Mouse (Mus musculus) CH12.LX (cell line): ENCODE results near the gene Fbxl17. TPM values are rescaled to one million over a fixed set of nuclear protein-coding genes. Genes with fewer than 3 reads are reported as not detected.

Experiments used
- DNase-seq: peaks from one replicate; pipeline ENCODE4 v3.0.0-alpha.2; 2013; ENCODE audit errors: extremely low read depth
- H3K27ac ChIP-seq: 2 replicates; pipeline ENCODE4 v1.5.1; 2012; ENCODE audit warnings: low read depth, mild to moderate bottlenecking, control low read depth, moderate library complexity; ENCODE audit not compliant: insufficient read depth
- H3K27me3 ChIP-seq: replicated peaks from 2 replicates; pipeline ENCODE3; 2012; ENCODE audit warnings: inconsistent platforms
- H3K36me3 ChIP-seq, 2 experiments: replicated peaks in 1 of 2; 2 replicates each; pipeline versions ENCODE3 to v1.6.1; 2012; ENCODE audit warnings: inconsistent platforms in 1 of 2, low read length in 1 of 2, mild to moderate bottlenecking in 1 of 2, mixed read lengths in 1 of 2, moderate library complexity in 1 of 2; ENCODE audit not compliant: control insufficient read depth in 1 of 2, insufficient read depth in 1 of 2
- H3K4me1 ChIP-seq, 2 experiments: 2 replicates each; pipeline ENCODE4 v1.6.1; 2012; ENCODE audit warnings: inconsistent platforms in 1 of 2, moderate library complexity in 1 of 2; ENCODE audit not compliant: insufficient read depth in 2 of 2, control insufficient read depth in 1 of 2
- H3K4me2 ChIP-seq: 2 replicates; pipeline ENCODE4 v1.6.1; 2012; ENCODE audit warnings: low read depth, mild to moderate bottlenecking, control low read depth; ENCODE audit not compliant: poor library complexity, insufficient read depth, severe bottlenecking
- H3K4me3 ChIP-seq, 3 experiments: fragments of 150-350 bp in 1 of 3; sonication (generic) in 1 of 3; replicated peaks in 1 of 3; 2 replicates each; pipeline versions ENCODE3 to v1.5.1; 2011 to 2012; ENCODE audit warnings: low read depth in 2 of 3, low read length in 2 of 3, mild to moderate bottlenecking in 2 of 3, moderate library complexity in 2 of 3, control low read depth in 1 of 3, improper control_type of control experiment in 1 of 3, inconsistent platforms in 1 of 3, mixed read lengths in 1 of 3; ENCODE audit not compliant: poor library complexity in 1 of 3
- H3K79me2 ChIP-seq: replicated peaks from 2 replicates; pipeline ENCODE4 v1.6.1; 2012; ENCODE audit warnings: mild to moderate bottlenecking, moderate library complexity; ENCODE audit not compliant: control insufficient read depth, poor library complexity, insufficient read depth, severe bottlenecking; ENCODE audit errors: extremely low read depth
- H3K9ac ChIP-seq: 2 replicates; pipeline ENCODE4 v1.6.1; 2012; ENCODE audit warnings: low read depth, mild to moderate bottlenecking, control low read depth, moderate library complexity; ENCODE audit not compliant: insufficient read depth
- H3K9me3 ChIP-seq: replicated peaks from 2 replicates; pipeline ENCODE3; 2012; ENCODE audit warnings: low read length, inconsistent platforms, mixed read lengths
- CHD2 ChIP-seq: IDR thresholded peaks from 2 replicates; pipeline ENCODE4 v1.6.1; 2011; ENCODE audit warnings: low read length, improper control_type of control experiment
- CTCF ChIP-seq, 2 experiments: IDR thresholded peaks in 1 of 2; conservative IDR thresholded peaks in 1 of 2; 2 replicates each; pipeline ENCODE4 v1.5.1; 2011 to 2012; ENCODE audit warnings: low read depth in 2 of 2, low read length in 2 of 2, improper control_type of control experiment in 1 of 2, inconsistent platforms in 1 of 2, mild to moderate bottlenecking in 1 of 2, moderate library complexity in 1 of 2
- ELF1 ChIP-seq: IDR thresholded peaks from 2 replicates; pipeline ENCODE4 v1.6.1; 2014; ENCODE audit warnings: low read depth, mild to moderate bottlenecking, inconsistent platforms, low read length, improper control_type of control experiment
- EP300 ChIP-seq: IDR thresholded peaks from 2 replicates; pipeline ENCODE4 v1.6.1; 2011; ENCODE audit warnings: low read length, improper control_type of control experiment
- HCFC1 ChIP-seq: IDR thresholded peaks from 2 replicates; pipeline ENCODE4 v1.6.1; 2012; ENCODE audit warnings: low read depth, mild to moderate bottlenecking, inconsistent platforms, low read length, improper control_type of control experiment
- IRF4 ChIP-seq: IDR thresholded peaks from 2 replicates; pipeline ENCODE4 v1.6.1; 2014; ENCODE audit warnings: low read depth, mild to moderate bottlenecking, inconsistent platforms, low read length, improper control_type of control experiment
- JUND ChIP-seq: conservative IDR thresholded peaks from 2 replicates; pipeline ENCODE4 v1.6.1; 2011; ENCODE audit warnings: low read depth, low read length, improper control_type of control experiment
- KAT2A ChIP-seq: IDR thresholded peaks from 2 replicates; pipeline ENCODE4 v1.6.1; 2012; ENCODE audit warnings: low read length, improper control_type of control experiment, inconsistent platforms; ENCODE audit not compliant: insufficient replicate concordance
- MAFK ChIP-seq: IDR thresholded peaks from 2 replicates; pipeline ENCODE4 v1.6.1; 2011; ENCODE audit warnings: low read length, improper control_type of control experiment; ENCODE audit not compliant: insufficient replicate concordance
- MAX ChIP-seq: IDR thresholded peaks from 2 replicates; pipeline ENCODE4 v1.6.1; 2011; ENCODE audit warnings: low read length, improper control_type of control experiment
- MEF2A ChIP-seq: IDR thresholded peaks from 2 replicates; pipeline ENCODE4 v1.6.1; 2014; ENCODE audit warnings: low read depth, mild to moderate bottlenecking, inconsistent platforms, low read length, improper control_type of control experiment, borderline replicate concordance
- MXI1 ChIP-seq: IDR thresholded peaks from 2 replicates; pipeline ENCODE4 v1.6.1; 2011; ENCODE audit warnings: mild to moderate bottlenecking, low read depth, low read length, improper control_type of control experiment
- MYC ChIP-seq: IDR thresholded peaks from 2 replicates; pipeline ENCODE4 v1.6.1; 2011; ENCODE audit warnings: low read depth, mild to moderate bottlenecking, improper control_type of control experiment, low read length
- NRF1 ChIP-seq: IDR thresholded peaks from 2 replicates; pipeline ENCODE4 v1.6.1; 2014; ENCODE audit warnings: low read depth, mild to moderate bottlenecking, inconsistent platforms, low read length, improper control_type of control experiment, moderate library complexity
- RCOR1 ChIP-seq: conservative IDR thresholded peaks from 2 replicates; pipeline ENCODE4 v1.6.1; 2012; ENCODE audit warnings: low read depth, mild to moderate bottlenecking, inconsistent platforms, low read length, improper control_type of control experiment
- UBTF ChIP-seq: IDR thresholded peaks from 2 replicates; pipeline ENCODE4 v1.6.1; 2012; ENCODE audit warnings: low read depth, mild to moderate bottlenecking, inconsistent platforms, low read length, improper control_type of control experiment, moderate library complexity
- ZMIZ1 ChIP-seq: IDR thresholded peaks from 2 replicates; pipeline ENCODE4 v1.6.1; 2012; ENCODE audit warnings: low read depth, mild to moderate bottlenecking, inconsistent platforms, low read length, improper control_type of control experiment
- dilution Hi-C: fragments of 300-500 bp; cut with MboI; formaldehyde crosslinking; loops from 2 replicates; pipeline ENCODE4 v1.14.3; 2020; ENCODE audit warnings: low sequenced_read_pairs; ENCODE audit not compliant: extremely low pct_unique_long_range_greater_than_20kb, extremely low pct_ligation_motif_present
- in situ Hi-C: fragments of 300-500 bp; cut with MboI; formaldehyde crosslinking; loops from 3 replicates; pipeline ENCODE4 v1.14.3; 2019; ENCODE audit warnings: low sequenced_read_pairs, low pct_ligation_motif_present, low pct_unique_long_range_greater_than_20kb, mixed read lengths
- polyA plus RNA-seq: library from polyadenylated mRNA; unstranded; fragments of >175 nt; gene quantifications from 2 replicates; pipeline ENCODE4 v1.2.1, GENCODE M21; 2012; ENCODE audit warnings: low read depth; ENCODE audit not compliant: insufficient read length
- total RNA-seq, 2 experiments: library from RNA; depleted of rRNA; stranded (reverse); fragments of 300-350 nt in 1 of 2; fragments of >200 nt in 1 of 2; gene quantifications; 2 replicates each; pipeline ENCODE4 v1.2.3; 2012 to 2014

The Fbxl17 gene
- total and polyA plus RNA-seq, 3 experiments, result 4.0 to 6.9 (median 4.3) TPM

DNA sequence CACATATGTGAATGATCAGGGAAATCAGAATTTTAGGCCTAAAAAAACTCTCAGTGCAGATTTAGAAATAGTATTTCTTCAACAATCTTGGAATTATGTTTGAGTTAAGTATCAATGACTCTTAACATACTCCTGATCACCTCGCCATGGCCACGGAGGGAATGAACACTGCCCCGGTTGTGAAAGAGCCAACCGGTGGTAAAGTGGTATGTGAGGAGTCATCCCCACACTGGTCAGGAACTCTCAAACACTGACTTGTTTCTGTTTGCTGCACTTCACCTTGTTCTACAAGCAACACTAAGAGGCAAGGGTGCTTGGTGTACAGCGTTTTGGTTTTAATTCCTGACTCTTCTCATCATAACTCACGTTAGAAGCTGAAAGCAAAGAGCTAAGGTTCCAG, 132.3 kb downstream of the Fbxl17 start:
- no peaks in the 10 kb centered on the region for H3K79me2 ChIP-seq
- H3K4me2 ChIP-seq, result no peak overlapping the region
- no peaks in the 10 kb centered on the region for H3K27me3 ChIP-seq
- H3K4me3 ChIP-seq, result no peak overlapping the region
- peaks cover 0 to 13% of the 10 kb centered on the region in 2 experiments for H3K36me3 ChIP-seq
- peaks cover 0 to 34% of the 10 kb centered on the region in 2 experiments; a peak in 3 of 4 replicates for H3K4me1 ChIP-seq
- H3K9me3 ChIP-seq, result no peaks in the 10 kb centered on the region
- no peak overlapping the region for H3K27ac ChIP-seq
- dilution Hi-C loops, result no loop called here
- in situ Hi-C loops, result no loop called here
- no peak for DNase-seq
- no peak overlapping the region for H3K9ac ChIP-seq
- TF ChIP-seq MXI1 (no peak), MAX (no peak), CTCF (conservative IDR thresholded peaks at IDR 0.05 in 1 of 2, IDR thresholded peaks at IDR 0.05 in 1 of 2; ENCODE audit: low read depth in 2 of 2, low read length in 2 of 2) (no peak), HCFC1 (no peak), IRF4 (no peak), MYC (no peak)

DNA sequence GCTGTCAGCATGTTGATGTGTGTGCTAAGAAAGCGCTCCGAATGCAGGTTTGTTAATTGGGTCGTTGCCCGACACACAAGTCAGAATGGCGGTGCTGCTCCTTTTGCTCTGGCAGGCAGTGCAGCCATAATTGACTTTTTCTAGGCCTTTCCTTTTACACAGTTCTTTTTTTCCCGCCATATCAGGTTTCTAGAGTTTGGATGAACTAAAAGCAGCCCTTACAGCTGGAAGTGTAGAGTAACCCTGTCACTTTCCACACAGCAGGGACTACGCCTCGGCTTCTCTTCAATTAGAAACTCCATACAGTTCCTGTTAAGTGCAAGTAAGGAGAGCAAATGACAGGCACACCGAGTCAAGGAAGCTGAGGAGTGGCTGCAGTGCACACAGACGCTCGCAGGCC, 133.8 kb downstream of the Fbxl17 start:
- H3K27me3 ChIP-seq, result no peaks in the 10 kb centered on the region
- H3K36me3 ChIP-seq, result peaks cover 0 to 21% of the 10 kb centered on the region in 2 experiments
- H3K4me2 ChIP-seq, result no peak overlapping the region
- H3K27ac ChIP-seq, result no peak overlapping the region
- H3K4me1 ChIP-seq, result peaks cover 0 to 30% of the 10 kb centered on the region in 2 experiments; a peak in 3 of 4 replicates
- no peaks in the 10 kb centered on the region for H3K79me2 ChIP-seq
- TF ChIP-seq JUND, result no peak
- TF ChIP-seq UBTF, result no peak
- no peak for TF ChIP-seq CHD2
- no peak for TF ChIP-seq MEF2A
- TF ChIP-seq EP300, result no peak
- no peak for TF ChIP-seq RCOR1
- TF ChIP-seq ZMIZ1, result no peak
- TF ChIP-seq ELF1, result no peak
- TF ChIP-seq MXI1, result no peak
- no peak for TF ChIP-seq NRF1
- TF ChIP-seq MAFK, result no peak
- no peak for TF ChIP-seq KAT2A
- dilution Hi-C loops (no loop called here), in situ Hi-C loops (no loop called here)
- H3K9me3 ChIP-seq, result peaks cover 2% of the 10 kb centered on the region
- H3K4me3 ChIP-seq, result no peak overlapping the region
- H3K9ac ChIP-seq, result no peak overlapping the region
- DNase-seq, result no peak
